Mouse (Mus musculus): ENCODE results near the gene 4931409K22Rik. TPM values are rescaled to one million over a fixed set of nuclear protein-coding genes. Genes with fewer than 3 reads are reported as not detected.

The 4931409K22Rik gene
- total RNA-seq, 1 experiment from 2014 or later = not detected

- ATAC-seq (ENCODE audit: extremely low read depth, insufficient number of reproducible peaks, low FRiP score, poor library complexity, severe bottlenecking) = no peak
These were observed 5.3 kb downstream of the 4931409K22Rik start for GRCm38 (mm10) chr5:24551317-24551688.

GRCm38 (mm10) chr5:24550598-24551316, 5.9 kb downstream of the 4931409K22Rik start:
- no peak for ATAC-seq (ENCODE audit: extremely low read depth, insufficient number of reproducible peaks, low FRiP score, poor library complexity, severe bottlenecking)

- no peak for ATAC-seq (ENCODE audit: extremely low read depth, insufficient number of reproducible peaks, low FRiP score, poor library complexity, severe bottlenecking)
These were observed 14.0 kb downstream of the 4931409K22Rik start for GRCm38 (mm10) chr5:24542643-24543042.

- ATAC-seq (ENCODE audit: extremely low read depth, insufficient number of reproducible peaks, low FRiP score, poor library complexity, severe bottlenecking) = no peak
These were observed 15.5 kb downstream of the 4931409K22Rik start for GRCm38 (mm10) chr5:24541144-24541569.

- no peak for ATAC-seq (ENCODE audit: extremely low read depth, insufficient number of reproducible peaks, low FRiP score, poor library complexity, severe bottlenecking)
These were observed 16.0 kb downstream of the 4931409K22Rik start, which contains the start of gene Asb10 for GRCm38 (mm10) chr5:24540387-24541143. Gene Asb10 (minus strand): TSS chr5:24540978.

GRCm38 (mm10) chr5:24539571-24540296, 16.9 kb downstream of the 4931409K22Rik start:
- ATAC-seq (ENCODE audit: extremely low read depth, insufficient number of reproducible peaks, low FRiP score, poor library complexity, severe bottlenecking) = no peak

GRCm38 (mm10) chr5:24537618-24538017, 19.0 kb downstream of the 4931409K22Rik start:
- no peak for ATAC-seq (ENCODE audit: extremely low read depth, insufficient number of reproducible peaks, low FRiP score, poor library complexity, severe bottlenecking)

GRCm38 (mm10) chr5:24536511-24536910, 20.1 kb downstream of the 4931409K22Rik start:
- ATAC-seq (ENCODE audit: extremely low read depth, insufficient number of reproducible peaks, low FRiP score, poor library complexity, severe bottlenecking) = no peak

- no peak for ATAC-seq (ENCODE audit: extremely low read depth, insufficient number of reproducible peaks, low FRiP score, poor library complexity, severe bottlenecking)
These were observed 20.9 kb downstream of the 4931409K22Rik start for GRCm38 (mm10) chr5:24535731-24536130.

- no peak for ATAC-seq (ENCODE audit: extremely low read depth, insufficient number of reproducible peaks, low FRiP score, poor library complexity, severe bottlenecking)
These were observed 22.3 kb downstream of the 4931409K22Rik start for GRCm38 (mm10) chr5:24534292-24534691.

- ATAC-seq (ENCODE audit: extremely low read depth, insufficient number of reproducible peaks, low FRiP score, poor library complexity, severe bottlenecking) = no peak
These were observed 23.2 kb downstream of the 4931409K22Rik start for GRCm38 (mm10) chr5:24533391-24533790.

- peak; percentile 97 for ATAC-seq (ENCODE audit: extremely low read depth, insufficient number of reproducible peaks, low FRiP score, poor library complexity, severe bottlenecking)
These were observed 26.4 kb downstream of the 4931409K22Rik start for GRCm38 (mm10) chr5:24530042-24530689.

- no peak for ATAC-seq (ENCODE audit: extremely low read depth, insufficient number of reproducible peaks, low FRiP score, poor library complexity, severe bottlenecking)
These were observed 28.8 kb downstream of the 4931409K22Rik start for GRCm38 (mm10) chr5:24527780-24528179.

GRCm38 (mm10) chr5:24526889-24527230, 29.7 kb downstream of the 4931409K22Rik start, which contains the start of gene Gbx1:
Gene Gbx1 (minus strand): TSS chr5:24527202.
- no peak for ATAC-seq (ENCODE audit: extremely low read depth, insufficient number of reproducible peaks, low FRiP score, poor library complexity, severe bottlenecking)

GRCm38 (mm10) chr5:24526190-24526888, 30.3 kb downstream of the 4931409K22Rik start:
- ATAC-seq (ENCODE audit: extremely low read depth, insufficient number of reproducible peaks, low FRiP score, poor library complexity, severe bottlenecking) = no peak

- ATAC-seq (ENCODE audit: extremely low read depth, insufficient number of reproducible peaks, low FRiP score, poor library complexity, severe bottlenecking) = no peak
These were observed 31.0 kb downstream of the 4931409K22Rik start for GRCm38 (mm10) chr5:24525360-24526189.

GRCm38 (mm10) chr5:24524522-24524921, 32.1 kb downstream of the 4931409K22Rik start:
- no peak for ATAC-seq (ENCODE audit: extremely low read depth, insufficient number of reproducible peaks, low FRiP score, poor library complexity, severe bottlenecking)

GRCm38 (mm10) chr5:24523806-24524205, 32.8 kb downstream of the 4931409K22Rik start:
- no peak for ATAC-seq (ENCODE audit: extremely low read depth, insufficient number of reproducible peaks, low FRiP score, poor library complexity, severe bottlenecking)
